Mouse (Mus musculus): ENCODE measurements around the gene Gm12695. TPM values are rescaled to one million over a fixed set of nuclear protein-coding genes. Genes with fewer than 3 reads are reported as not detected.
A peak's percentile ranks its signal among the peaks of the same experiment; 100 is the strongest.

Gm12695 gene
- polyA plus RNA-seq (2015; fragmentation: Nextera tagmentation; extraction: Ambion mirVana): not detected in 2 replicates

DNA sequence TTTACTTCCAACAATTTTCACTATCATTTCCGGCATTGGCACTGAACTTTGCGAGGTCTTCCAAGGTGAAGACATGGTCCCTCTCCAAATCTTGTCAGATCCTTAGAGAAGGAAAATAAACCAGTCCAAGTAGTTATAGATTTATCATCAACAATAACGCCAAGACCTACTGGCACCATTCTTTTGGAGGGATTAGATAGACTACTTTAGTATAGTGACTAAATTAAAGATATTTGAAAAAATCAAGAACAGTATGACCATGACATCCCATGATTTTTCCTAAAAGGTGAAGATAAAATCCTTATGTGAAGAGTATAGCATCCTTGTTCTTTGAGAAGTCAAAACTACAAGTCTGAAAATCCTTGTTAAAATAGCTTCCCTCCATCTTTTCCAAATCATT is at the start of gene Gm12695:
TSS of gene Gm12695 (minus strand) at position 101 of the 400 bp plus-strand sequence.
- Histone ChIP-seq H3K4me3 (no peak within 1 kb of the TSS), H3K27ac (replicated peaks) (no peak within 1 kb of the TSS), H3K9ac (no peak within 1 kb of the TSS), H3K9me3 (no peaks in the 10 kb centered on the region), H3K4me2 (no peak within 1 kb of the TSS), H3K4me1 (replicated peaks) (no peaks in the 10 kb centered on the region), H3K27me3 (no peaks in the 10 kb centered on the region), H3K36me3 (no peaks in the 10 kb centered on the region)
- WGBS: 98% methylated on average over 3 of the region's 3 CpGs
- ATAC-seq (ENCODE audit: low read depth): no peak

- H3K9ac ChIP-seq: no peak overlapping the region
- no peaks in the 10 kb centered on the region for H3K4me1 ChIP-seq (replicated peaks)
- no peak overlapping the region for H3K27ac ChIP-seq (replicated peaks)
- WGBS: 80% methylated on average over 4 of the region's 4 CpGs
- ATAC-seq (ENCODE audit: low read depth): no peak
- no peaks in the 10 kb centered on the region for H3K36me3 ChIP-seq
- no peaks in the 10 kb centered on the region for H3K27me3 ChIP-seq
- no peaks in the 10 kb centered on the region for H3K9me3 ChIP-seq
- no peak overlapping the region for H3K4me2 ChIP-seq
- no peak overlapping the region for H3K4me3 ChIP-seq
These were observed 40.6 kb upstream of the Gm12695 start for GRCm38 (mm10) chr4:96825540-96826045.

- Histone ChIP-seq H3K9ac (no peak overlapping the region), H3K4me1 (replicated peaks) (no peaks in the 10 kb centered on the region), H3K27ac (replicated peaks) (no peak overlapping the region), H3K36me3 (no peaks in the 10 kb centered on the region), H3K4me3 (no peak overlapping the region), H3K27me3 (no peaks in the 10 kb centered on the region), H3K9me3 (no peaks in the 10 kb centered on the region), H3K4me2 (no peak overlapping the region)
- WGBS: 81% methylated on average over 6 of the region's 6 CpGs
- no peak for ATAC-seq (ENCODE audit: low read depth)
These were observed 22.1 kb upstream of the Gm12695 start for GRCm38 (mm10) chr4:96806824-96807808.

- no peaks in the 10 kb centered on the region for H3K9me3 ChIP-seq
- no peaks in the 10 kb centered on the region for H3K27me3 ChIP-seq
- no peak overlapping the region for H3K27ac ChIP-seq (replicated peaks)
- WGBS: 39% methylated on average over 7 of the region's 7 CpGs
- no peak overlapping the region for H3K4me3 ChIP-seq
- no peaks in the 10 kb centered on the region for H3K36me3 ChIP-seq
- ATAC-seq (ENCODE audit: low read depth): peak; percentile 56; the same call in 1 of the 2 replicates
- H3K4me1 ChIP-seq (replicated peaks): peaks cover 8% of the 10 kb centered on the region
- no peak overlapping the region for H3K4me2 ChIP-seq
- H3K9ac ChIP-seq: no peak overlapping the region
These were observed 14.6 kb upstream of the Gm12695 start for GRCm38 (mm10) chr4:96799380-96800157.

DNA sequence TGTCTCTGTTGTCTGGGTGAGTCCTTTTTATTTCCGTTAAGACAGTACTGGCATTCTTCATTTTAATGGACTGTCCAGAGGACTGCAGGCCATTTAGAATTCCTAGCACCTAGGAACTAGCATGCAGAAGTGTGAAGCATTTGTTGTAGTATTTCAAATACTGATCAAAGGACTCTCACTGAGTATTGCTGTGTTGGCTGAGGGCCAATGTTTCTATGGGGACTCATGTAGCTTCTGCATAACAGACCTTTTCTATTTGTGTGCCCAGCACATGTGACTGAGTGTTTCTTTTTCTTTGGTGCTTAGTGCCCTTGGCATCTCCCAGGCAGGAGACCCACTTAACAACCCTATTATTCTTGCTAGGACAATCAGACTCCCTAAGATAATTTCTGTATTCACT is 12.6 kb upstream of the Gm12695 start:
- no peak overlapping the region for H3K27ac ChIP-seq (replicated peaks)
- no peak overlapping the region for H3K4me3 ChIP-seq
- H3K4me1 ChIP-seq (replicated peaks): peaks cover 8% of the 10 kb centered on the region
- whole genome bisulfite sequencing: 20% methylated on average over 1 of the region's 1 CpGs
- no peak overlapping the region for H3K9ac ChIP-seq
- no peaks in the 10 kb centered on the region for H3K9me3 ChIP-seq
- no peaks in the 10 kb centered on the region for H3K36me3 ChIP-seq
- ATAC-seq (ENCODE audit: low read depth): peak; percentile 81
- H3K27me3 ChIP-seq: no peaks in the 10 kb centered on the region
- H3K4me2 ChIP-seq: no peak overlapping the region

GRCm38 (mm10) chr4:96791301-96791700 is 6.3 kb upstream of the Gm12695 start:
- Histone ChIP-seq H3K27ac (replicated peaks) (no peak overlapping the region), H3K9ac (no peak overlapping the region), H3K4me3 (no peak overlapping the region), H3K4me1 (replicated peaks) (0 out of 2 replicates have a peak, but pooled peaks cover 5% of the 10 kb centered on the region), H3K36me3 (no peaks in the 10 kb centered on the region), H3K4me2 (no peak overlapping the region), H3K27me3 (no peaks in the 10 kb centered on the region), H3K9me3 (no peaks in the 10 kb centered on the region)
- no peak for ATAC-seq (ENCODE audit: low read depth)

- H3K9me3 ChIP-seq: no peaks in the 10 kb centered on the region
- no peak overlapping the region for H3K4me3 ChIP-seq
- no peak overlapping the region for H3K27ac ChIP-seq (replicated peaks)
- WGBS: 45% methylated on average over 3 of the region's 3 CpGs
- H3K4me1 ChIP-seq (replicated peaks): 0 out of 2 replicates have a peak, but pooled peaks cover 5% of the 10 kb centered on the region
- H3K4me2 ChIP-seq: no peak overlapping the region
- no peak overlapping the region for H3K9ac ChIP-seq
- H3K36me3 ChIP-seq: no peaks in the 10 kb centered on the region
- H3K27me3 ChIP-seq: no peaks in the 10 kb centered on the region
- ATAC-seq (ENCODE audit: low read depth): peak; percentile 72; the same call in 1 of the 2 replicates
These were observed 4.9 kb upstream of the Gm12695 start for GRCm38 (mm10) chr4:96789905-96790304.

- Histone ChIP-seq H3K4me2 (no peak overlapping the region), H3K4me1 (replicated peaks) (0 out of 2 replicates have a peak, but pooled peaks cover 5% of the 10 kb centered on the region), H3K36me3 (no peaks in the 10 kb centered on the region), H3K9ac (no peak overlapping the region), H3K4me3 (no peak overlapping the region), H3K9me3 (no peaks in the 10 kb centered on the region), H3K27me3 (no peaks in the 10 kb centered on the region), H3K27ac (replicated peaks) (no peak overlapping the region)
- 22% methylated on average over 7 of the region's 7 CpGs for WGBS
- ATAC-seq (ENCODE audit: low read depth): no peak
These were observed 1.6 kb upstream of the Gm12695 start for GRCm38 (mm10) chr4:96786610-96787009.

- no peaks in the 10 kb centered on the region for H3K27me3 ChIP-seq
- no peak for ATAC-seq (ENCODE audit: low read depth)
These were observed 11.9 kb downstream of the Gm12695 start for GRCm38 (mm10) chr4:96772966-96773566.

GRCm38 (mm10) chr4:96766396-96766998 is 18.5 kb downstream of the Gm12695 start:
- Histone ChIP-seq H3K9me3 (no peaks in the 10 kb centered on the region), H3K27ac (replicated peaks) (no peak overlapping the region), H3K9ac (no peak overlapping the region), H3K4me1 (replicated peaks) (no peaks in the 10 kb centered on the region), H3K4me3 (no peak overlapping the region), H3K27me3 (no peaks in the 10 kb centered on the region), H3K36me3 (no peaks in the 10 kb centered on the region), H3K4me2 (no peak overlapping the region)
- WGBS: 62% methylated on average over 2 of the region's 2 CpGs
- ATAC-seq (ENCODE audit: low read depth): no peak

More at GRCm38 (mm10) chr4:96772966-96773566, 11.9 kb downstream of the Gm12695 start:
- Histone ChIP-seq H3K4me3 (no peak overlapping the region), H3K4me1 (replicated peaks) (no peaks in the 10 kb centered on the region), H3K27ac (replicated peaks) (no peak overlapping the region), H3K9me3 (0 out of 2 replicates have a peak, but pooled peaks cover 4% of the 10 kb centered on the region), H3K36me3 (no peaks in the 10 kb centered on the region), H3K9ac (no peak overlapping the region), H3K4me2 (no peak overlapping the region)
- WGBS: 62% methylated on average over 3 of the region's 3 CpGs

DNA sequence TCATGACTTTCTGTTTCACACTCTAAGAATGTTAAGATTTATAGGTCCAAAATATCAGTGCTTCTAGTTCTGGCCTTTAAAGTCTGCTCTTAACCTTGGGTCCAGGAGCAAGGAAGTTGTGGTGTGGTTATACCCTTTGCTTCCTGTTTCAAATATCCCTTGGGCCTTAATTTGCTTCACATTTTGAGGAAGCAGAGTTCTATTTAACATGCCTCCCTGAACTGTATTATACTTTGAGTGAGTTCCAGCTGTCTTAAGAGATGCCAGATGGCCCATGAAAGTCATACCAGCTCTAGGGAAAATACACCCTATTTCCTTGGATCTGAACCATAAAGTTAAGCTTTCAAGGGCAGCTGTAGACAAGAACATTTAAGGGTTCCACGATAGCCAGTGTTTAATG is 33.0 kb downstream of the Gm12695 start:
- Histone ChIP-seq H3K9ac (no peak overlapping the region), H3K27ac (replicated peaks) (no peak overlapping the region), H3K9me3 (no peaks in the 10 kb centered on the region), H3K36me3 (no peaks in the 10 kb centered on the region), H3K4me1 (replicated peaks) (no peaks in the 10 kb centered on the region), H3K27me3 (no peaks in the 10 kb centered on the region), H3K4me2 (no peak overlapping the region), H3K4me3 (no peak overlapping the region)
- no peak for ATAC-seq (ENCODE audit: low read depth)
- 52% methylated on average over 1 of the region's 1 CpGs for WGBS

All from neural tube, embryonic 13.5 days (tissue).